Mouse (Mus musculus): Measurements from ENCODE around the gene Ccdc149. TPM values are rescaled to one million over a fixed set of nuclear protein-coding genes. Genes with fewer than 3 reads are reported as not detected.

Gene Ccdc149
- polyA plus RNA-seq, 1 experiment, result not detected

GRCm38 (mm10) chr5:52363468-52364150, 107.7 kb downstream of the Ccdc149 start, which contains the start of gene Sod3:
Gene Sod3 (plus strand): TSS chr5:52363791.
- H3K4me3 ChIP-seq (ENCODE audit: insufficient read depth, low read length), result no peak within 1 kb of the TSS

DNA sequence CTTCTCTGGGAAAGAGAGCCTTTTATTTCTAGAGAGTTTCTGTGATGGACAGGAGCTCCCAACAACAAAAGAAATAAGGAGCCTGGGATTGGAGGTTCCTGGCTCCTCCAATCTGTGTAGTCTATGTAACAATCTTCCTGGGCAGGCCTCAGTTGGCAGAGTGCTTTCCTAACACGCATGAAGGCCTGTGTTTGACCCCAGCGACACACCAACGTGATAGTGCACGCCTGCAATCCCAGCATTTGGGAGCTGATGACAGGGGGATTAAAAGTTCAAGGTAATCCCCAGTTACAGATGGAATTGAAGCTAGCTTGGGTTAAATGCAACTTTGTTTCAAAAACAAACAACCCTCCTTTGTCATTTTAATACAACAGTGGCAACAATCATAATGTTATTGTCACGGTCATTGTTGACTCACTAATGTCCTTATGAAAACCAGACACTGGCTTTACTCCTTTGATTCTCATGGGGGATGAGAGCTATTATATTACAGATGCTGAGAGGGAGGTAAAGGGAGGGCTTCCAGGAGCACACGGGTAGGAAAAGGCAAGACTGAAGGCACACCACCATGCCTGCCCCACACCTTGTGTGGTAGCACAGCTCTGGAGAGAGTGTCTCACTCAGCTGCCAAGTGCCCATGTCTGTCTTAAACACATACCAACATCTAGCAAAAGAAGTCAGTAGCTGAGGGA, 108.4 kb downstream of the Ccdc149 start:
- TF ChIP-seq CTCF (IDR thresholded peaks at IDR 0.05; ENCODE audit: low read depth, low read length) (no peak), POLR2A (IDR thresholded peaks at IDR 0.05; ENCODE audit: borderline replicate concordance, low read depth, low read length) (no peak)
- Histone ChIP-seq H3K4me3 (ENCODE audit: insufficient read depth, low read length) (no peak overlapping the region), H3K27ac (ENCODE audit: insufficient read depth, low read depth, low read length) (no peak overlapping the region), H3K4me1 (ENCODE audit: control insufficient read depth, insufficient read depth, low read length) (no peaks in the 10 kb centered on the region)

More at GRCm38 (mm10) chr5:52363468-52364150, 107.7 kb downstream of the Ccdc149 start, which contains the start of gene Sod3:
- H3K27ac ChIP-seq (ENCODE audit: insufficient read depth, low read depth, low read length), result no peak within 1 kb of the TSS
- no peaks in the 10 kb centered on the region for H3K4me1 ChIP-seq (ENCODE audit: control insufficient read depth, insufficient read depth, low read length)
- TF ChIP-seq POLR2A (IDR thresholded peaks at IDR 0.05; ENCODE audit: borderline replicate concordance, low read depth, low read length) (no peak), CTCF (IDR thresholded peaks at IDR 0.05; ENCODE audit: low read depth, low read length) (no peak)

DNA sequence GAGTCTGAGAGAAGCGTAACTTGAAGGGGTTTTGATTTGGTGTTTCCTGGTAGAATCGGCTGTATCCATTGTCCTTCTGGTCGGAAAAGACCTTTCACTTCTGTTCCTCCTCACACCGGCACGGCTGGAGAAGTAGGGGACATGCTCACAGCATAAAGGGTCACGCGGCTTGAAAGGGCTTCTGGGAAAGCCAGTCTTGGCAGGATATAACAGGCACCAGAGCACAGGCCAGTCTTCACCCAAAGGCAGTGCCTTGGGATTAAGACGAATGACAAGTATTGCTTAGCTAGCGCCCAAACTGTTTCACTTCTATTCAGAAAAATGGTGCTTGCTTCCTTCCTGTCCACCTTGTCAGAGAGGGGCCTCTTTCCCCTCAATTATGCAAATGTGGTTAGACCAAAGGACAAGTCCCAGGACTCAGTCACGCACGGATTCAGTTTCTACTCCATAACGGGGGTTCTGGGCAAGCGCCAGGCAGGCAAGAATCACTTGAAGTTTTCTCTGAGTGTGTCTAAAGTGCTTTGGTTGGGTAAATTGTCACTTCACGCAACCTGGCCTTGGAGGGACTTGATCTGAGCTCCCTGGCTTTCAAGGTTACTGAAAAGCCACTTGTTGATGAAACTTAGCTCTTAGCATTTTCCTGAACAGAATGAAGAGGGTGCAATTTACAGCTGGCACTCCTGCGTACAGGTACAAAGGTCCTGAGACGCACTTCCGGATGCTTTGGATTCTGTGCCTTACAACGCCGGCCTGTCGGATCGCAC, 110.9 kb downstream of the Ccdc149 start:
- H3K27ac ChIP-seq (ENCODE audit: insufficient read depth, low read depth, low read length), result no peak overlapping the region
- no peaks in the 10 kb centered on the region for H3K4me1 ChIP-seq (ENCODE audit: control insufficient read depth, insufficient read depth, low read length)
- no peak overlapping the region for H3K4me3 ChIP-seq (ENCODE audit: insufficient read depth, low read length)
- no peak for TF ChIP-seq CTCF (IDR thresholded peaks at IDR 0.05; ENCODE audit: low read depth, low read length)

DNA sequence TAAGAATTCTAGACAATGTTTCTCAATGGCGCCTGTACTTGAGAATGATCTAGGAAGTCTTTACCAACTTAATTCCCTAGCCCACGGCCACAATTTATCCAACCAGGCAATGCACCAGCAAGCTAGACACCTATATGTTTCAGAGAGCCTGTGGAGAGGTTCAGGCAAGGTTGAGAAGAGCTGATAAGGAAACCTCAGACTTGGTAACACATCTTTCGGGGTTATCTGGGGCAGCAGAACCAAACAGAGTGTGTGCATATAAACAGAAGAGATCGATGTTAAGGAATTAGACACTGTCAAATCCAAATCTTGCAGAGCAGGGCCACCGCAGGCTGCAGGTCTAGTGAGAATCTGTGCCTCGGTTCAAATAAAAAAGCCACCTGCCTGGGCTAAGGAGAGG, 113.2 kb downstream of the Ccdc149 start:
- Histone ChIP-seq H3K27ac (ENCODE audit: insufficient read depth, low read depth, low read length) (no peak overlapping the region), H3K4me1 (ENCODE audit: control insufficient read depth, insufficient read depth, low read length) (no peaks in the 10 kb centered on the region), H3K4me3 (ENCODE audit: insufficient read depth, low read length) (no peak overlapping the region)
- TF ChIP-seq CTCF (IDR thresholded peaks at IDR 0.05; ENCODE audit: low read depth, low read length) (no peak), POLR2A (IDR thresholded peaks at IDR 0.05; ENCODE audit: borderline replicate concordance, low read depth, low read length) (no peak)

GRCm38 (mm10) chr5:52357175-52357754, 114.1 kb downstream of the Ccdc149 start:
- TF ChIP-seq CTCF (IDR thresholded peaks at IDR 0.05; ENCODE audit: low read depth, low read length) (no peak), POLR2A (IDR thresholded peaks at IDR 0.05; ENCODE audit: borderline replicate concordance, low read depth, low read length) (no peak)
- Histone ChIP-seq H3K27ac (ENCODE audit: insufficient read depth, low read depth, low read length) (no peak overlapping the region), H3K4me3 (ENCODE audit: insufficient read depth, low read length) (no peak overlapping the region), H3K4me1 (ENCODE audit: control insufficient read depth, insufficient read depth, low read length) (no peaks in the 10 kb centered on the region)

DNA sequence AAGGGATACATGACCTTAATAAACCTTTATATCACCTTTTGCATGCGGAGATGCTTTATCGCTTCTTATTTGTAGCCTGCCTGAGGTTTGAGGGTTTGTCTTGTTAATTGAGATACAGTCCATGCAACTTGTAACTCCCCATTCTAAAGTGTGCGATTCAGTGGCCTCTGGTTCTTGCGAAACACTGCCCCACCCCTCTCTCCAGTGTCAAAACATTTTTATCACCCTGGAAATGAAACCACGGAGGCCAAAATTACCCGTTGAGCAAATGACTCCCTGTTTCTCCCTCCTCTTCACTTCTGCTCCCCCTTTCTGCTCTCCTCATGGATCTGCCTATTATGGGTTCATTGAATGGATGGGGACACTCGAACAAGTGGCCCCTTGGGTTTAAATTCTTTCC, 115.7 kb downstream of the Ccdc149 start:
- Histone ChIP-seq H3K27ac (ENCODE audit: insufficient read depth, low read depth, low read length) (no peak overlapping the region), H3K4me1 (ENCODE audit: control insufficient read depth, insufficient read depth, low read length) (no peaks in the 10 kb centered on the region), H3K4me3 (ENCODE audit: insufficient read depth, low read length) (no peak overlapping the region)
- no peak for TF ChIP-seq POLR2A (IDR thresholded peaks at IDR 0.05; ENCODE audit: borderline replicate concordance, low read depth, low read length)
- no peak for TF ChIP-seq CTCF (IDR thresholded peaks at IDR 0.05; ENCODE audit: low read depth, low read length)

- H3K4me1 ChIP-seq (ENCODE audit: control insufficient read depth, insufficient read depth, low read length), result no peaks in the 10 kb centered on the region
- no peak overlapping the region for H3K4me3 ChIP-seq (ENCODE audit: insufficient read depth, low read length)
- TF ChIP-seq CTCF (IDR thresholded peaks at IDR 0.05; ENCODE audit: low read depth, low read length) (no peak), POLR2A (IDR thresholded peaks at IDR 0.05; ENCODE audit: borderline replicate concordance, low read depth, low read length) (no peak)
- no peak overlapping the region for H3K27ac ChIP-seq (ENCODE audit: insufficient read depth, low read depth, low read length)
Observed at GRCm38 (mm10) chr5:52354441-52354840, 116.9 kb downstream of the Ccdc149 start.

- H3K4me3 ChIP-seq (ENCODE audit: insufficient read depth, low read length), result no peak overlapping the region
- H3K4me1 ChIP-seq (ENCODE audit: control insufficient read depth, insufficient read depth, low read length), result no peaks in the 10 kb centered on the region
- H3K27ac ChIP-seq (ENCODE audit: insufficient read depth, low read depth, low read length), result no peak overlapping the region
Observed at GRCm38 (mm10) chr5:52352730-52353129, 118.6 kb downstream of the Ccdc149 start.

GRCm38 (mm10) chr5:52351561-52351960, 119.8 kb downstream of the Ccdc149 start:
- H3K27ac ChIP-seq (ENCODE audit: insufficient read depth, low read depth, low read length), result no peak overlapping the region
- no peak overlapping the region for H3K4me3 ChIP-seq (ENCODE audit: insufficient read depth, low read length)
- no peak for TF ChIP-seq POLR2A (IDR thresholded peaks at IDR 0.05; ENCODE audit: borderline replicate concordance, low read depth, low read length)
- no peak for TF ChIP-seq CTCF (IDR thresholded peaks at IDR 0.05; ENCODE audit: low read depth, low read length)
- no peaks in the 10 kb centered on the region for H3K4me1 ChIP-seq (ENCODE audit: control insufficient read depth, insufficient read depth, low read length)

More at GRCm38 (mm10) chr5:52352730-52353129, 118.6 kb downstream of the Ccdc149 start:
- TF ChIP-seq POLR2A (IDR thresholded peaks at IDR 0.05; ENCODE audit: borderline replicate concordance, low read depth, low read length) (no peak), CTCF (IDR thresholded peaks at IDR 0.05; ENCODE audit: low read depth, low read length) (no peak)
